Mouse (Mus musculus) forebrain, embryonic 11.5 days (tissue): ENCODE results near the gene Fcgr1. TPM values are rescaled to one million over a fixed set of nuclear protein-coding genes. Genes with fewer than 3 reads are reported as not detected.

ENCODE experiments used
- ATAC-seq: fragments of 200-750 bp; cut with Nextera tagmentation; replicated peaks from 2 replicates; pipeline ENCODE4 v1.8.0; 2017; ENCODE audit warnings: moderate TSS enrichment; ENCODE audit not compliant: low FRiP score
- DNase-seq: peaks from one replicate; pipeline ENCODE4 v3.0.0-alpha.2; 2017; ENCODE audit warnings: low spot score
- H3K27ac ChIP-seq: fragments of 300-500 bp; sonication (generic); 2 replicates; pipeline ENCODE4 v1.5.1; 2014; ENCODE audit warnings: low read depth, low read length
- H3K27me3 ChIP-seq: fragments of 300-500 bp; sonication (generic); 2 replicates; pipeline ENCODE4 v1.6.1; 2014; ENCODE audit warnings: mild to moderate bottlenecking, low read length, mixed read lengths; ENCODE audit not compliant: control insufficient read depth, insufficient read depth
- H3K36me3 ChIP-seq: fragments of 300-500 bp; sonication (generic); 2 replicates; pipeline ENCODE4 v1.6.1; 2014; ENCODE audit warnings: mild to moderate bottlenecking, low read length, moderate library complexity, mixed read lengths; ENCODE audit not compliant: control insufficient read depth, insufficient read depth
- H3K4me1 ChIP-seq: fragments of 300-500 bp; sonication (generic); replicated peaks from 2 replicates; pipeline ENCODE4 v1.6.1; 2014; ENCODE audit warnings: low read length, mixed read lengths; ENCODE audit not compliant: control insufficient read depth, insufficient read depth
- H3K4me2 ChIP-seq: fragments of 300-500 bp; sonication (generic); 2 replicates; pipeline ENCODE4 v1.6.1; 2014; ENCODE audit warnings: low read depth, mild to moderate bottlenecking, low read length, moderate library complexity, mixed read lengths; ENCODE audit not compliant: severe bottlenecking
- H3K4me3 ChIP-seq: fragments of 300-500 bp; sonication (generic); 2 replicates; pipeline ENCODE4 v1.5.1; 2014; ENCODE audit warnings: low read depth, low read length
- H3K9ac ChIP-seq: fragments of 300-500 bp; sonication (generic); 2 replicates; pipeline ENCODE4 v1.6.1; 2014; ENCODE audit warnings: low read length
- H3K9me3 ChIP-seq: fragments of 300-500 bp; sonication (generic); 2 replicates; pipeline ENCODE4 v1.6.1; 2016; ENCODE audit warnings: low read length, mixed read lengths; ENCODE audit not compliant: control insufficient read depth
- WGBS: fragments of 180-500 bp; shearing (Covaris S2); extraction: QIAGEN DNeasy Blood & Tissue Kit; methylation state at CpG from one replicate; pipeline ENCODE4 v1.1.7; 2014; 5-methylcytosine and 5-hydroxymethylcytosine counted together
- microRNA-seq: library from miRNA; unstranded; fragments of <30 nt; microRNA quantifications from one replicate; pipeline ENCODE4, GENCODE M21; 2016; ENCODE audit not compliant: insufficient number of aligned reads
- polyA plus RNA-seq: library from polyadenylated mRNA; unstranded; fragments of >200 nt; fragmentation: Nextera tagmentation; extraction: Ambion mirVana; gene quantifications from 2 replicates; pipeline ENCODE4 v1.2.1, GENCODE M21; 2014

The Fcgr1 gene
- polyA plus RNA-seq, 1 experiment from 2014 or later: 2.6 TPM

- ATAC-seq (no peak), DNase-seq (no peak)
- H3K27ac ChIP-seq: no peak overlapping the region
- H3K4me2 ChIP-seq: peak overlapping the region; percentile 55
- H3K4me1 ChIP-seq: 0 out of 2 replicates have a peak, but pooled peaks cover 2% of the 10 kb centered on the region
- H3K9me3 ChIP-seq: no peaks in the 10 kb centered on the region
- H3K36me3 ChIP-seq: no peaks in the 10 kb centered on the region
- no peaks in the 10 kb centered on the region for H3K27me3 ChIP-seq
- 89% methylated on average over 4 of the region's 4 CpGs for WGBS
- H3K4me3 ChIP-seq: peak overlapping the region; percentile 33
- peak overlapping the region; percentile 65 for H3K9ac ChIP-seq
Measured at GRCm38 (mm10) chr3:96236834-96237334, 56.9 kb downstream of the Fcgr1 start.

DNA sequence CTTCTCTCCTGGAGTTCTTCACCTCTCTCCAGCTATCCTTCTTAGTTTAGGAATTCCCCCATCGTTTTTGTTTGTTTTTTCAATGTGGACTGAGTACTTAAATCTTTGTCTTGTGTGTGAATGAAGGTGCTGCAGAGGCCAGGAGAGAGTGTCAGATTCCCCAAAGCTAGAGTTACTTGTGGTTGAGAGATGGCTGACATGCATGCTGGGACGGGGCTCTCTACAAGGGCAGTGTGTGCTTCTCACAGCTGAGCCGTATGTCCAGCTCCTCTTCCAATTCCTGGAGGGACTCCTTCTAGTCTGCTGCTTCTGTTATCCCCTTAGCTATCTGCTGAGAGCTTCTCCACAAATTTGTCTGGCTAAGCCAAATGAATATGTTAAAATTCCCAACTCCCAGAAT, 57.9 kb downstream of the Fcgr1 start:
- 71% methylated on average over 3 of the region's 3 CpGs for WGBS
- Histone ChIP-seq H3K4me2 (no peak overlapping the region), H3K27ac (no peak overlapping the region), H3K36me3 (no peaks in the 10 kb centered on the region), H3K4me3 (no peak overlapping the region), H3K9me3 (no peaks in the 10 kb centered on the region), H3K4me1 (no peaks in the 10 kb centered on the region), H3K27me3 (no peaks in the 10 kb centered on the region), H3K9ac (no peak overlapping the region)
- ATAC-seq: no peak
- DNase-seq: no peak

GRCm38 (mm10) chr3:96234914-96235313, 58.9 kb downstream of the Fcgr1 start:
- Histone ChIP-seq H3K4me2 (no peak overlapping the region), H3K27me3 (no peaks in the 10 kb centered on the region), H3K9me3 (no peaks in the 10 kb centered on the region), H3K36me3 (no peaks in the 10 kb centered on the region), H3K27ac (no peak overlapping the region), H3K4me3 (no peak overlapping the region), H3K9ac (no peak overlapping the region), H3K4me1 (no peaks in the 10 kb centered on the region)
- ATAC-seq: no peak
- WGBS: 92% methylated on average over 2 of the region's 2 CpGs
- no peak for DNase-seq

Small RNAs within 50 kb of the gene (microRNA-seq; reads per million reads assigned to microRNA genes)
- gene Gm47311 (not detected), gene Gm47313 (not detected)

Other genes with a start within 250 kb of the Fcgr1 start
- gene Vps45, start 235.5 kb downstream of the Fcgr1 start, polyA plus RNA-seq: 20.3 and 24.8 TPM in 2 replicates
- 11.0 and 11.3 TPM in 2 replicates for gene Otud7b, start 189.4 kb downstream of the Fcgr1 start, polyA plus RNA-seq
- 13.6 and 16.6 TPM in 2 replicates for gene Mtmr11, start 132.0 kb downstream of the Fcgr1 start, polyA plus RNA-seq
- gene Sf3b4, start 121.6 kb downstream of the Fcgr1 start, polyA plus RNA-seq: 230 and 253 TPM in 2 replicates
- gene Sv2a, start 112.8 kb downstream of the Fcgr1 start, polyA plus RNA-seq: 8.2 and 9.0 TPM in 2 replicates
- 75.7 and 83.7 TPM in 2 replicates for gene Bola1, start 74.3 kb downstream of the Fcgr1 start, polyA plus RNA-seq
- gene Hist2h2ab, start 74.1 kb downstream of the Fcgr1 start, polyA plus RNA-seq: 0.71 TPM in 1 of 2 replicates, not detected in the other
- gene Hist2h2ac, start 73.1 kb downstream of the Fcgr1 start, polyA plus RNA-seq: 16.5 and 18.7 TPM in 2 replicates
- 14.3 and 15.8 TPM in 2 replicates for gene Hist2h2be, start 72.8 kb downstream of the Fcgr1 start, polyA plus RNA-seq
- 12.8 and 14.8 TPM in 2 replicates for gene Hist2h3c2, start 54.8 kb downstream of the Fcgr1 start, polyA plus RNA-seq
- 29.2 and 49.8 TPM in 2 replicates for gene Hist2h2aa2, start 53.7 kb downstream of the Fcgr1 start, polyA plus RNA-seq
- gene Hist2h2aa1, start 48.5 kb downstream of the Fcgr1 start, polyA plus RNA-seq: 18.7 and 28.2 TPM in 2 replicates
- 2.3 TPM in 1 of 2 replicates, not detected in the other for gene Hist2h3c1, start 47.3 kb downstream of the Fcgr1 start, polyA plus RNA-seq
- gene Hist2h4, start 30.7 kb downstream of the Fcgr1 start, polyA plus RNA-seq: 6.8 and 7.5 TPM in 2 replicates
- gene Hist2h3b, start 25.3 kb downstream of the Fcgr1 start, polyA plus RNA-seq: 99.6 and 105 TPM in 2 replicates
- 24.1 and 28.7 TPM in 2 replicates for gene Hist2h2bb, start 24.2 kb downstream of the Fcgr1 start, polyA plus RNA-seq
- not detected in 2 replicates for gene BC107364, start 158.3 kb upstream of the Fcgr1 start, polyA plus RNA-seq
- 0.69 and 0.77 TPM in 2 replicates for gene Hfe2, start 231.2 kb upstream of the Fcgr1 start, polyA plus RNA-seq